ENCODE assay signal across 20 mouse cellular contexts in genomic region chr6:114952356-114952755, GRCm38 (mm10). TPM values are rescaled to one million over a fixed set of nuclear protein-coding genes. Genes with fewer than 3 reads are reported as not detected.
DNase-seq lines count a peak whose midpoint lies in the region; ATAC-seq and TF ChIP-seq lines count a peak whose summit lies in the region.
"Had no signal": no experiment of that assay in that cellular context is flagged by ENCODE, and none has a peak within 500 bp of the region (broad histone marks: within the 10 kb centered on the region; RNA-seq: fewer than 3 reads in every experiment).

No protein-coding gene starts in this region.

- DNase-seq in embryonic facial prominence, embryonic 11.5 days (ENCODE audit: low spot score) = no peak
- no peak for DNase-seq in embryonic facial prominence, embryonic 10.5 days (ENCODE audit: low spot score)
- no peak for DNase-seq in midbrain, embryonic 11.5 days (ENCODE audit: low spot score, missing footprints)
- peak; percentile 58 for DNase-seq in forebrain, postnatal 0 days
- no peak for DNase-seq in heart, adult 11 months
- no peak for DNase-seq in kidney, postnatal 10 days
- DNase-seq: cerebellum, adult 11 months; gastrocnemius, postnatal 10 days; heart, adult 2 months; kidney, adult 2 months; lung, adult 18-20 months; lung, postnatal 36 days; right cerebral cortex, postnatal 4 days; thymus, postnatal 25 days had no signal

- no peak overlapping the region for H3K4me3 ChIP-seq in embryonic facial prominence, embryonic 11.5 days (ENCODE audit: low read depth, low read length)
- no peak overlapping the region for H3K4me3 ChIP-seq in embryonic facial prominence, embryonic 10.5 days
- H3K4me3 ChIP-seq in midbrain, embryonic 12.5 days = no peak overlapping the region
- H3K4me3 ChIP-seq in midbrain, embryonic 11.5 days (ENCODE audit: low read depth, low read length) = no peak overlapping the region
- H3K4me3 ChIP-seq in forebrain, postnatal 0 days (ENCODE audit: low read depth, low read length) = no peak overlapping the region
- H3K4me3 ChIP-seq in neural tube, embryonic 15.5 days (replicated peaks) = no peak overlapping the region
- H3K4me3 ChIP-seq: embryonic facial prominence, embryonic 13.5 days; heart, adult 2 months; limb, embryonic 15.5 days had no signal

- no peaks in the 10 kb centered on the region for H3K27me3 ChIP-seq in embryonic facial prominence, embryonic 11.5 days (ENCODE audit: control insufficient read depth, insufficient read depth, low read length)
- no peaks in the 10 kb centered on the region; the same call in 1 of the 2 replicates for H3K27me3 ChIP-seq in embryonic facial prominence, embryonic 10.5 days (replicated peaks; ENCODE audit: low read depth, poor library complexity, severe bottlenecking)
- H3K27me3 ChIP-seq in midbrain, embryonic 12.5 days = no peaks in the 10 kb centered on the region; the same call in 1 of the 2 replicates
- H3K27me3 ChIP-seq in midbrain, embryonic 11.5 days (ENCODE audit: control insufficient read depth, insufficient read depth, low read length) = no peaks in the 10 kb centered on the region
- H3K27me3 ChIP-seq in forebrain, postnatal 0 days (ENCODE audit: insufficient read depth, low read length) = no peaks in the 10 kb centered on the region
- H3K27me3 ChIP-seq in neural tube, embryonic 15.5 days (replicated peaks) = 0 out of 2 replicates have a peak, but pooled peaks cover 5% of the 10 kb centered on the region
- H3K27me3 ChIP-seq: embryonic facial prominence, embryonic 13.5 days; limb, embryonic 15.5 days had no signal

- H3K4me2 ChIP-seq in embryonic facial prominence, embryonic 11.5 days (ENCODE audit: low read depth, low read length) = no peak overlapping the region
- no peak overlapping the region for H3K4me2 ChIP-seq in midbrain, embryonic 12.5 days (replicated peaks)
- H3K4me2 ChIP-seq in midbrain, embryonic 11.5 days = no peak overlapping the region
- H3K4me2 ChIP-seq in forebrain, postnatal 0 days (ENCODE audit: low read depth) = no peak overlapping the region
- no peak overlapping the region for H3K4me2 ChIP-seq in neural tube, embryonic 15.5 days
- H3K4me2 ChIP-seq: embryonic facial prominence, embryonic 13.5 days; limb, embryonic 15.5 days had no signal

- 62% methylated on average over 5 of the region's 5 CpGs for WGBS in embryonic facial prominence, embryonic 11.5 days
- 75% methylated on average over 5 of the region's 5 CpGs for WGBS in embryonic facial prominence, embryonic 10.5 days
- 42% methylated on average over 5 of the region's 5 CpGs for WGBS in midbrain, embryonic 12.5 days
- 71% methylated on average over 5 of the region's 5 CpGs for WGBS in midbrain, embryonic 11.5 days
- 13% methylated on average over 5 of the region's 5 CpGs for WGBS in forebrain, postnatal 0 days
- WGBS in neural tube, embryonic 15.5 days = 24% methylated on average over 5 of the region's 5 CpGs

- no peaks in the 10 kb centered on the region for H3K9me3 ChIP-seq in embryonic facial prominence, embryonic 11.5 days (replicated peaks; ENCODE audit: control insufficient read depth, low read length)
- H3K9me3 ChIP-seq in embryonic facial prominence, embryonic 10.5 days = no peaks in the 10 kb centered on the region
- no peaks in the 10 kb centered on the region for H3K9me3 ChIP-seq in midbrain, embryonic 12.5 days
- H3K9me3 ChIP-seq in midbrain, embryonic 11.5 days (ENCODE audit: control insufficient read depth, low read length) = no peaks in the 10 kb centered on the region
- H3K9me3 ChIP-seq in forebrain, postnatal 0 days (ENCODE audit: low read length) = no peaks in the 10 kb centered on the region
- no peaks in the 10 kb centered on the region for H3K9me3 ChIP-seq in neural tube, embryonic 15.5 days (replicated peaks)
- H3K9me3 ChIP-seq: embryonic facial prominence, embryonic 13.5 days; G1E; limb, embryonic 15.5 days had no signal

- no peak overlapping the region for H3K9ac ChIP-seq in embryonic facial prominence, embryonic 11.5 days (replicated peaks; ENCODE audit: low read length)
- no peak overlapping the region for H3K9ac ChIP-seq in midbrain, embryonic 12.5 days (replicated peaks)
- H3K9ac ChIP-seq in midbrain, embryonic 11.5 days (ENCODE audit: low read length) = no peak overlapping the region
- no peak overlapping the region for H3K9ac ChIP-seq in forebrain, postnatal 0 days
- no peak overlapping the region for H3K9ac ChIP-seq in neural tube, embryonic 15.5 days (replicated peaks)
- H3K9ac ChIP-seq: embryonic facial prominence, embryonic 13.5 days; limb, embryonic 15.5 days had no signal

- H3K4me1 ChIP-seq in embryonic facial prominence, embryonic 11.5 days (ENCODE audit: control insufficient read depth, insufficient read depth, low read length) = no peaks in the 10 kb centered on the region
- H3K4me1 ChIP-seq in embryonic facial prominence, embryonic 10.5 days = no peaks in the 10 kb centered on the region
- H3K4me1 ChIP-seq in midbrain, embryonic 12.5 days = peaks cover 11% of the 10 kb centered on the region; the same call in 1 of the 2 replicates
- no peaks in the 10 kb centered on the region for H3K4me1 ChIP-seq in midbrain, embryonic 11.5 days (ENCODE audit: control insufficient read depth, insufficient read depth, low read length)
- 0 out of 2 replicates have a peak, but pooled peaks cover 8% of the 10 kb centered on the region for H3K4me1 ChIP-seq in forebrain, postnatal 0 days (ENCODE audit: insufficient read depth)
- H3K4me1 ChIP-seq in neural tube, embryonic 15.5 days = peaks cover 19% of the 10 kb centered on the region
- H3K4me1 ChIP-seq: embryonic facial prominence, embryonic 13.5 days; limb, embryonic 15.5 days had no signal

- TF ChIP-seq CTCF in forebrain, postnatal 0 days (IDR thresholded peaks at IDR 0.05; ENCODE audit: low read depth) = no peak

- no peaks in the 10 kb centered on the region for H3K36me3 ChIP-seq in embryonic facial prominence, embryonic 11.5 days (replicated peaks; ENCODE audit: control insufficient read depth, insufficient read depth, low read depth, low read length)
- H3K36me3 ChIP-seq in embryonic facial prominence, embryonic 10.5 days (replicated peaks) = no peaks in the 10 kb centered on the region
- H3K36me3 ChIP-seq in midbrain, embryonic 12.5 days = no peaks in the 10 kb centered on the region
- H3K36me3 ChIP-seq in midbrain, embryonic 11.5 days (ENCODE audit: control insufficient read depth, insufficient read depth, low read length) = no peaks in the 10 kb centered on the region
- no peaks in the 10 kb centered on the region for H3K36me3 ChIP-seq in forebrain, postnatal 0 days (ENCODE audit: insufficient read depth)
- H3K36me3 ChIP-seq in neural tube, embryonic 15.5 days = no peaks in the 10 kb centered on the region
- H3K36me3 ChIP-seq: embryonic facial prominence, embryonic 13.5 days; G1E; limb, embryonic 15.5 days had no signal

- H3K27ac ChIP-seq in embryonic facial prominence, embryonic 11.5 days (replicated peaks; ENCODE audit: low read depth, low read length) = no peak overlapping the region
- no peak overlapping the region for H3K27ac ChIP-seq in embryonic facial prominence, embryonic 10.5 days (replicated peaks)
- H3K27ac ChIP-seq in midbrain, embryonic 12.5 days (replicated peaks) = peak overlapping the region; percentile 42; the same call in 1 of the 2 replicates
- H3K27ac ChIP-seq in midbrain, embryonic 11.5 days (ENCODE audit: low read depth, low read length) = no peak overlapping the region
- peak overlapping the region; percentile 57 for H3K27ac ChIP-seq in forebrain, postnatal 0 days (ENCODE audit: low read depth, low read length)
- H3K27ac ChIP-seq in neural tube, embryonic 15.5 days (replicated peaks) = peak overlapping the region; percentile 42; the same call in 1 of the 2 replicates
- H3K27ac ChIP-seq: embryonic facial prominence, embryonic 13.5 days; heart, adult 2 months; limb, embryonic 15.5 days had no signal

- ATAC-seq in embryonic facial prominence, embryonic 11.5 days (replicated peaks; ENCODE audit: insufficient number of reproducible peaks, low FRiP score, low TSS enrichment, low read depth) = 0 out of 2 replicates have a peak, but pooled peaks have one; percentile 14
- 0 out of 2 replicates have a peak, but pooled peaks have one; percentile 68 for ATAC-seq in midbrain, embryonic 12.5 days (ENCODE audit: low FRiP score, low read depth)
- no peak for ATAC-seq in midbrain, embryonic 11.5 days (ENCODE audit: low FRiP score)
- ATAC-seq in forebrain, postnatal 0 days = peak; percentile 71
- peak; percentile 61; the same call in 1 of the 2 replicates for ATAC-seq in neural tube, embryonic 15.5 days (ENCODE audit: low FRiP score)
- ATAC-seq: CD4-positive, CD25-positive, alpha-beta regulatory T cell, adult 4 months had no signal

RNA-seq across cellular contexts. Expression of gene Vgll4, which starts 17.4 kb away (rescaled TPM):
- 58.9 and 68.2 TPM in 2 replicates for polyA plus RNA-seq in embryonic facial prominence, embryonic 11.5 days (2014; fragmentation: Nextera tagmentation; extraction: Ambion mirVana)
- 98.8 and 111 TPM in 2 replicates for polyA plus RNA-seq in embryonic facial prominence, embryonic 10.5 days (2016; fragmentation: Nextera tagmentation; extraction: Ambion mirVana)
- 79.2 and 85.6 TPM in 2 replicates for polyA plus RNA-seq in midbrain, embryonic 12.5 days (2016; fragmentation: Nextera tagmentation; extraction: Ambion mirVana)
- 48.6 and 54.8 TPM in 2 replicates for polyA plus RNA-seq in midbrain, embryonic 11.5 days (2014; fragmentation: Nextera tagmentation; extraction: Ambion mirVana)
- total RNA-seq in forebrain, postnatal 0 days (2014; rRNA removed) = 59.2 and 72.0 TPM in 2 replicates
- polyA plus RNA-seq in forebrain, postnatal 0 days (2015; fragmentation: Nextera tagmentation; extraction: Ambion mirVana) = 51.8 and 58.0 TPM in 2 replicates
- 51.4 and 64.5 TPM in 2 replicates for polyA plus RNA-seq in neural tube, embryonic 15.5 days (2015; fragmentation: Nextera tagmentation; extraction: Ambion mirVana)

Comparison
In these comparisons a context has a peak if more than half of its experiments do, and no peak if none do; other contexts are left out.
1. H3K27ac ChIP-seq: peak in midbrain, embryonic 12.5 days (single experiment), forebrain, postnatal 0 days (single experiment) and neural tube, embryonic 15.5 days (single experiment); none in embryonic facial prominence, embryonic 11.5 days (single experiment), embryonic facial prominence, embryonic 10.5 days (single experiment) and midbrain, embryonic 11.5 days (single experiment).